20 mouse cellular contexts compared by ENCODE assay signal in genomic region chr13:54532134-54532533, GRCm38 (mm10).
"Had no signal": no experiment of that assay in that cellular context is flagged by ENCODE, and none has a peak within 500 bp of the region (broad histone marks: within the 10 kb centered on the region; RNA-seq: fewer than 3 reads in every experiment).

No protein-coding gene starts in this region.

- DNase-seq: lung, adult 18-20 months; lung, postnatal 14 days; lung, postnatal 36 days; retina, postnatal 1 day; right cerebral cortex, adult 18-20 months; right cerebral cortex, postnatal 25 days; right cerebral cortex, postnatal 4 days; spleen, adult 18-20 months; thymus, adult 2 months; thymus, postnatal 25 days; thymus, postnatal 4 days had no signal

- H3K4me3 ChIP-seq: lung, embryonic 15.5 days; megakaryocyte, embryonic 14.5 days; midbrain, embryonic 13.5 days; myocyte; neural tube, embryonic 13.5 days; neural tube, embryonic 15.5 days; stomach, embryonic 15.5 days had no signal

- H3K27me3 ChIP-seq: lung, embryonic 15.5 days; megakaryocyte, embryonic 14.5 days; midbrain, embryonic 13.5 days; neural tube, embryonic 13.5 days; neural tube, embryonic 15.5 days; stomach, embryonic 15.5 days had no signal

- H3K27ac ChIP-seq: lung, embryonic 15.5 days; macrophage; midbrain, embryonic 13.5 days; neural tube, embryonic 13.5 days; neural tube, embryonic 15.5 days; stomach, embryonic 15.5 days; stomach, postnatal 0 days had no signal

- H3K4me1 ChIP-seq: lung, embryonic 15.5 days; midbrain, embryonic 13.5 days; neural tube, embryonic 13.5 days; neural tube, embryonic 15.5 days; stomach, embryonic 15.5 days had no signal
